Mouse (Mus musculus): Measurements from ENCODE around the gene Gm7697. TPM values are rescaled to one million over a fixed set of nuclear protein-coding genes. Genes with fewer than 3 reads are reported as not detected.
"Not testable (repeated sequence)": the region's sequence is repeated elsewhere in the genome, so short reads cannot be mapped to it uniquely, and the experiment has no call there.

The Gm7697 gene
- polyA plus RNA-seq (2011; ENCODE audit: insufficient read length, low read depth, missing spikeins), result not detected in 2 replicates

DNA sequence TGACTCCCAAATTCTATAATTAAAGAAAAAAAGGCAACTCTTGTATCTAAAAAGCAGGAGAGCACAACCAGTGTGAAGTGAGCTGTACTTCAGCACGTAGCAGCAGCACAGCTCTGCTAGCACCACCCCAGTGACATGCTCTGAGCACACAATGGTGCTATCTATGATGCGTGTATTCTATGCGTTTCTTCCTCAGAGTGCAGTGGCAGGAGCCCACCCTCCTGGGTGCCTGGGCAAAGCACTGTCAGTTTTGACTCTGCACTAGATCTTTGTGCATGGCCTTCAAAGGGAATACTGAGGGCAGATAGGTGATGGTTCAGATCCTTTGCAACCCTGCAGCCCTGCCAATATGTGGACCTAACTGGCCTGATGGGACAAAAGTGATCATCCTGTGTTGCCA is at the start of gene Gm7697:
TSS of gene Gm7697 (minus strand) at position 101 of the 400 bp plus-strand sequence.
- not testable (repeated sequence) for H3K4me3 ChIP-seq (ENCODE audit: insufficient read depth, low read length); H3K27ac ChIP-seq (ENCODE audit: insufficient read depth, low read length); H3K4me1 ChIP-seq (ENCODE audit: control insufficient read depth, insufficient read depth, low read length)

DNA sequence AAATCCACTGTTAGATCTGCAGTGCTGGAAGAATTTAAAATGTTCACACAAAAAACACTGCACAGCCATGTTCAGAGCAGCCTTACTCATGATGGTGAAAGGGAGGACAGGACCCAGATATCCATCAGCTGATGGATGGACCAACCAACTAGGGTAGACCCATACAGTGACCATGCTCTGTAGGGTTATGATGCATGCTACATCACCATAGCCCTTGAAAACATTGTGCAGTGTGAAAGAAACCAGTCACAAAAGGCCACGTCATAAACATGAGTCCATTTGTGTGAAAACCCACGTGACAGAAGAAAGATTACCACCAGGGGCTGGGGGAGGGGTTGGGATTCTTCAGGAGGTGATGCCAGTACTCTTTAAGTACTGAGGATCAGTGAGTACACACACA is 28.5 kb upstream of the Gm7697 start:
- H3K4me1 ChIP-seq (ENCODE audit: control insufficient read depth, insufficient read depth, low read length); H3K4me3 ChIP-seq (ENCODE audit: insufficient read depth, low read length); H3K27ac ChIP-seq (ENCODE audit: insufficient read depth, low read length): not testable (repeated sequence)

DNA sequence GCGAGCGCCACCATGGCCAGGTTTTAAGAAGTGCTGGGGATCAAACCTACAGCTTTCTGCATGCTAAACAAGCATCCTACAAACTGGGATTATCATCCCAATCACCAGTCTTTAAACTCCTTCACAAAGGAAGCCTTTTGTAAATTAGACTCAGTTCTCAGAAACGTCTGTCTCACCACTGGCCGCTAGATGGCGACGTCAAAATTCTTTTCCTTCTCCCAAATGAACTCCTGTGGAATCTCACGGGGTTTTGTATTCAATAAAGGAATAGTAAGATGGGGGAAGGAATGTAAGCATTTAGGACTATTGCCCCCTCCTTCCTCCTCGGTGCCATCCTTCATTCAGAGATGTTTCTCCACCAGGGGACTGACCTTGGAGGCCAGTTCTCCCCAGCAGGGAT is 26.8 kb upstream of the Gm7697 start:
- H3K27ac ChIP-seq (ENCODE audit: insufficient read depth, low read length); H3K4me1 ChIP-seq (ENCODE audit: control insufficient read depth, insufficient read depth, low read length); H3K4me3 ChIP-seq (ENCODE audit: insufficient read depth, low read length): not testable (repeated sequence)

DNA sequence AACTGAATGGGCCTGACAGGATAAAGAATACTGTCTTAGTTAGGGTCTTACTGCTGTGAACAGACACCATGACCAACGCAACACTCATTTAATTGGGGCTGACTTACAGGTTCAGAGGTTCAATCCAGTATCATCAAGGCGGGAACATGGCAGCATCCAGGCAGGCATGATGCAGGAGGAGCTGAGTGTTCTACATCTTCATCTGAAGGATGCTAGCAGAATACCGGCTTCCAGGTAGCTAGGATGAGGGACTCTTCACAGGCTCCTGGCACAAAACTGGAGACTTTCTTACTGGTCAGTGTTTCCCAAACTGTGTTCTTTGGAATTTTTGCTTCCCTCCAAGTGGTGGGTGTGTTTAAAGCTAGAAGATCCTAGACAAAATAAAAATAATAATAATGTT is 25.3 kb upstream of the Gm7697 start:
- H3K27ac ChIP-seq (ENCODE audit: insufficient read depth, low read length); H3K4me3 ChIP-seq (ENCODE audit: insufficient read depth, low read length); H3K4me1 ChIP-seq (ENCODE audit: control insufficient read depth, insufficient read depth, low read length): not testable (repeated sequence)

DNA sequence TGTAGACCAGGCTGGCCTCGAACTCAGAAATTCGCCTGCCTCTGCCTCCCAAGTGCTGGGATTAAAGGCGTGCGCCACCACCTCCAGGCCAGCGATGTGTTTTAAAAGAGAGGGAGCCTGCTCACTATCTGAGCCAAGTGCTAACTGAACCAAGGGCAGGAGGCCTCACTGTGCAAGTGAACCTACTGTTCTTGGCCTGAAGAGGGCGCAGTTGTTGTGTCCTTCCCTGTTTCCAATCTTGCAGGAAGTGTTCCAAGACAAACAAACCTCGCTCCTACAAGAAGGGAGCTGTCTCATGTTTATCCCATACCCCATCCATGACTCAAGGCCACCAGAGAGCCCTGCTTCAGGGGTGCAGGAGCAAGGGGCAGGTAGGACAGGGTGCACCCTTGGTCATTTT is 24.4 kb upstream of the Gm7697 start:
- H3K27ac ChIP-seq (ENCODE audit: insufficient read depth, low read length); H3K4me3 ChIP-seq (ENCODE audit: insufficient read depth, low read length): not testable (repeated sequence)

DNA sequence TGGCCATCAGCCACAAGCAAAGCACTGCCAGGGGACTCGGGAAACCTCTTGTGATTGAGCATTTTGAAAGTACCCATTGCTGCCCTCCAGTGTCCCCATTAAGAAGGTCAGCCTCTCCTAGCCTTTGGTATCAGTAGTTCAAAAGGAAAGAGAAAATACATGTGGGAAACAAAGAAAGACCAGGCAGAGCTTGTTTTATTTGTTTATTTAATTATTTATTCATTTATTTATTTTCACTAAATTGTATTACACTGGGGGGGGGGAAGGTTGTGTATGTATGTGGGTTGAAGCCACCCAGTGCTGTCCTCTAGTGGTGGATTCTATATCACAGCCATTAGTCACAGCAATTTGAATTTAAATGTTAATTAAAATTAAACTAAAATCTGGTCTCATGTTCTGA is 22.2 kb upstream of the Gm7697 start:
- not testable (repeated sequence) for H3K4me1 ChIP-seq (ENCODE audit: control insufficient read depth, insufficient read depth, low read length); H3K4me3 ChIP-seq (ENCODE audit: insufficient read depth, low read length); H3K27ac ChIP-seq (ENCODE audit: insufficient read depth, low read length)

More for the DNA sequence above, 24.4 kb upstream of the Gm7697 start:
- not testable (repeated sequence) for H3K4me1 ChIP-seq (ENCODE audit: control insufficient read depth, insufficient read depth, low read length)

DNA sequence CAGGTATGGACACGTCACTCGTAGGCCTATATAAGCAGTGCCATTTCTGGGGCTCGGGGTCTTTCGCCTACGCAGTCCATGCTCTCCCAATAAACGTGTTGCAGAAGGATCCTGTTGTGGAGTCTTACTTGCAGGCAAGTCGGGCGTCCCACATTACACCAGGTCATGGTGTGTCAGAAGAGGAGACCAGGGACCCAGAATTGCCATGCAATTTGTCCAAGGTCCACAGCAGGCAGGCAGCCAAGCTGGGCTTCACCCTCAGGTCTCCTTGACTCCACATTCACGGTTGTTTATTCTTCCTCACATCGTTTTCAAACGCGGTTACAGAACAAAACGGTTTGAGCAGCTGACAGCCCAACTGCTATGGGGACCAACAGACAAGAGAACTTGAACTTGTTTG is 21.7 kb upstream of the Gm7697 start:
- not testable (repeated sequence) for H3K4me1 ChIP-seq (ENCODE audit: control insufficient read depth, insufficient read depth, low read length)

DNA sequence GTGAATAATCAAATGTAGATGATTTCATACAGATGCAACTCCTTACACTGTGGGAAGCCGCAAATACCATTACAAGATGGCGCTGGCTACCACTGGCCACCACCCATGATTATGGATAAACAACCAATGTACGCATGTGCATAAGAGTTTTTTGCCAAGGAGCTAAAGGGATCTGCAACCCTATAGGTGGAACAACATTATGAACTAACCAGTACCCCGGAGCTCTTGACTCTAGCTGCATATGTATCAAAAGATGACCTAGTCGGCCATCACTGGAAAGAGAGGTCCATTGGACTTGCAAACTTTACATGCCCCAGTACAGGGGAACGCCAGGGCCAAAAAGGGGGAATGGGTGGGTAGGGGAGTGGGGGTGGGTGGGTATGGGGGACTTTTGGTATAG is 21.2 kb upstream of the Gm7697 start:
- not testable (repeated sequence) for H3K27ac ChIP-seq (ENCODE audit: insufficient read depth, low read length); H3K4me3 ChIP-seq (ENCODE audit: insufficient read depth, low read length); H3K4me1 ChIP-seq (ENCODE audit: control insufficient read depth, insufficient read depth, low read length)

More for the DNA sequence above, 21.7 kb upstream of the Gm7697 start:
- not testable (repeated sequence) for H3K27ac ChIP-seq (ENCODE audit: insufficient read depth, low read length); H3K4me3 ChIP-seq (ENCODE audit: insufficient read depth, low read length)

DNA sequence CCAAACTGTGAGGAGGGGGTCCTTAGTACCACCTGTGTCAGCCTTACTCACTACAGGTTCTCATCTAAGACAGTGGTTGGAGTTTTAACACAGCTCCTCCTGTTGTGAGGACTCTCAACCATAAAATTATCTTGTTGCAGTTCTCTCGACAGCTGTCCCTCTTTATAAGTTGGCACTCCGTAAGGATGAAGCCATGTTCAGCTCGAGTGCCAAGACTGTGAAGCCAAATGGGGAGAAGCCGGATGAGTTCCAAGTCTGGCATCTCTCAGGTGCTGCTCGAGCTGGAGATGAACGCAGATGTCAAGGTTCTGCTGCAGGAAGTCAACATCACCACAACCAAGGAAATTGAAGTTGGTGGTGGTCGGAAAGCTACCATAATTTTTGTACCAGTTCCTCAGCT is 18.0 kb upstream of the Gm7697 start:
- not testable (repeated sequence) for H3K27ac ChIP-seq (ENCODE audit: insufficient read depth, low read length); H3K4me1 ChIP-seq (ENCODE audit: control insufficient read depth, insufficient read depth, low read length); H3K4me3 ChIP-seq (ENCODE audit: insufficient read depth, low read length)

DNA sequence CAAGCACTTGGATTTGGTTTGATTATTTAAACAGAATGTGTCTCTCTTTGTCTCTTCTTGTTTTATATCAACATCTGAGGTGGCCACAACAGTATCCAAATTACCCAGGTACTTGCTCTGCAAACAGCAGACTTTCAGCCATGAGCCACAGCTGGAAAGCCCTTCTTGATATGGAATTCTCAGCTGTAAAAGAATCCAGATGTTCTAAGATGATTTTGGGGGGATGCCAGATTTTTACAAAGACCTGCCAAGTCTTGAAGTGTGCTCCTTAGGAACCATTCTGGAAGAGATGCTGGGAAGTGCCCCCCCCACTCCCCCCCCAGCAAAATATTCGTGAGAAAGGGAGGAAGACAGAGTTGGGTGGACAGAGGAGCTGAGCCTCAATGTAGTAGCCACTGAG is 17.6 kb upstream of the Gm7697 start:
- H3K27ac ChIP-seq (ENCODE audit: insufficient read depth, low read length); H3K4me3 ChIP-seq (ENCODE audit: insufficient read depth, low read length); H3K4me1 ChIP-seq (ENCODE audit: control insufficient read depth, insufficient read depth, low read length): not testable (repeated sequence)

DNA sequence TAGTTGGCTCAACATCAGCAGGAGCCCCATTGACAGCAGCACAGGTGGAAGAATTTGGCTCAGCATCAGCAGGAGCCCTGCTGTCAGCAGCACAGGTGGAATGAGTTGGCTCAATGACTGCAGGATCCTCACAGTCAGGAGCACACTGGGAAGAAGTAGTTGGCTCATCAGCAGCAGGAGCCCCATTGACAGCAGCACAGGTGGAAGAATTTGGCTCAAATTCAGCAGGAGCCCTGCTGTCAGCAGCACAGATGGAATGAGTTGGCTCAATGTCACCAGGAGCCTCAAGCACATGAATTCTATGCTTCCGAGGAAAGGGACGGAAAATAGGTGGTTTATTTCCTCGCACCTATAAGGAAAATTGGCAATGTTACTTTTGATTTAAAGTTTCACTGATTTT is 47.8 kb downstream of the Gm7697 start:
- not testable (repeated sequence) for H3K27ac ChIP-seq (ENCODE audit: insufficient read depth, low read length); H3K4me1 ChIP-seq (ENCODE audit: control insufficient read depth, insufficient read depth, low read length); H3K4me3 ChIP-seq (ENCODE audit: insufficient read depth, low read length)

DNA sequence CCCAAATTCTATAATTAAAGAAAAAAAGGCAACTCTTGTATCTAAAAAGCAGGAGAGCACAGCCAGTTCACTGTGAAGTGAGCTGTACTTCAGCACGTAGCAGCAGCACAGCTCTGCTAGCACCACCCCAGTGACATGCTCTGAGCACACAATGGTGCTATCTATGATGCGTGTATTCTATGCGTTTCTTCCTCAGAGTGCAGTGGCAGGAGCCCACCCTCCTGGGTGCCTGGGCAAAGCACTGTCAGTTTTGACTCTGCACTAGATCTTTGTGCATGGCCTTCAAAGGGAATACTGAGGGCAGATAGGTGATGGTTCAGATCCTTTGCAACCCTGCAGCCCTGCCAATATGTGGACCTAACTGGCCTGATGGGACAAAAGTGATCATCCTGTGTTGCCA is 69.3 kb downstream of the Gm7697 start, which contains the start of gene Gm9495:
TSS of gene Gm9495 (minus strand) at position 101 of the 400 bp plus-strand sequence.
- H3K27ac ChIP-seq (ENCODE audit: insufficient read depth, low read length); H3K4me1 ChIP-seq (ENCODE audit: control insufficient read depth, insufficient read depth, low read length); H3K4me3 ChIP-seq (ENCODE audit: insufficient read depth, low read length): not testable (repeated sequence)

Other genes with a start within 250 kb of the Gm7697 start
- not detected in 2 replicates for gene Gm9495, start 69.4 kb downstream of the Gm7697 start, polyA plus RNA-seq (2011; ENCODE audit: insufficient read length, low read depth, missing spikeins)
- 8.8 and 13.2 TPM in 2 replicates for gene Zfp868, start 102.6 kb upstream of the Gm7697 start, polyA plus RNA-seq (2011; ENCODE audit: insufficient read length, low read depth, missing spikeins)
- gene Zfp964, start 131.5 kb upstream of the Gm7697 start, polyA plus RNA-seq (2011; ENCODE audit: insufficient read length, low read depth, missing spikeins), result 2.5 and 2.7 TPM in 2 replicates
- gene Zfp869, start 187.7 kb upstream of the Gm7697 start, polyA plus RNA-seq (2011; ENCODE audit: insufficient read length, low read depth, missing spikeins), result 18.1 and 24.1 TPM in 2 replicates
- 2.8 and 3.0 TPM in 2 replicates for gene Zfp963, start 227.0 kb upstream of the Gm7697 start, polyA plus RNA-seq (2011; ENCODE audit: insufficient read length, low read depth, missing spikeins)